Mouse (Mus musculus) G1E (cell line): ENCODE data around the gene Klk4.

ENCODE experiments used
- CTCF ChIP-seq: IDR thresholded peaks from 2 replicates; pipeline ENCODE4 v1.5.1; 2012; ENCODE audit warnings: low read depth, low read length, inconsistent platforms, mixed read lengths
- GATA1 ChIP-seq: IDR thresholded peaks from 2 replicates; pipeline ENCODE4 v1.6.1; 2012; ENCODE audit warnings: borderline replicate concordance, low read length, inconsistent platforms, mixed read lengths
- POLR2AphosphoS5 ChIP-seq: IDR thresholded peaks from 2 replicates; pipeline ENCODE4 v1.6.1; 2012; ENCODE audit warnings: low read depth, low read length, inconsistent platforms; ENCODE audit not compliant: insufficient replicate concordance
- TAL1 ChIP-seq: conservative IDR thresholded peaks from 2 replicates; pipeline ENCODE4 v1.6.1; 2012; ENCODE audit warnings: low read depth, low read length, inconsistent platforms, mixed read lengths

DNA sequence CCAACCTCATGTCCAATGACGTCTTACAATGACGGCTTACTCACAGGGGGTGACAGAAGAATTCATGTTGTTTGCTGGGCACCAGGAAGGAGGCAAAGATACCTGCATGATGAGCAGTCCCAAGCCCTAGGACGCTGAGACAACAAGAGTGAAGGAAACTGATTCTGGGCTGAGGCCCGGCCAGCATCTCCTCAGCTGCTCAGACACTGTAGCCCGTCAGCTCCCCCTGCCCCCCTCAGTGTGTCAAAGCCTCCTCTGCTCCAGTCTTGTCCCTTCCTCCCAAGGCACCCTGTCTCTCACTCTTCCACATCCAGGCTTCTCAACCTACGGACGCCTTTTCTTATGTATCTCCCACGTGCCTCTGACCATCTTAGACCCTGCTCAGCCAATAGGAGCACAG lies 37.9 kb downstream of the Klk4 start:
- TF ChIP-seq CTCF (no peak), TAL1 (no peak), POLR2AphosphoS5 (no peak), GATA1 (no peak)
